Mouse (Mus musculus): ENCODE results near the gene Sqstm1. TPM values are rescaled to one million over a fixed set of nuclear protein-coding genes. Genes with fewer than 3 reads are reported as not detected.

Gene Sqstm1
- total and polyA plus RNA-seq, 3 experiments = 202 to 579 (median 456) TPM

- TF ChIP-seq IRF4 (IDR thresholded peaks at IDR 0.05; ENCODE audit: low read depth, low read length) (0 out of 2 replicates have a peak, but pooled peaks have one; percentile 28), HCFC1 (IDR thresholded peaks at IDR 0.05; ENCODE audit: low read depth, low read length) (no peak), JUND (conservative IDR thresholded peaks at IDR 0.05; ENCODE audit: low read depth, low read length) (no peak), POLR2AphosphoS2 (IDR thresholded peaks at IDR 0.05; ENCODE audit: low read depth, low read length) (no peak), SMC3 (IDR thresholded peaks at IDR 0.05; ENCODE audit: low read depth, low read length) (peak; percentile 38), ETS1 (conservative IDR thresholded peaks at IDR 0.05; ENCODE audit: low read depth, low read length) (no peak), BHLHE40 (IDR thresholded peaks at IDR 0.05; ENCODE audit: low read depth, low read length) (no peak), NELFE (IDR thresholded peaks at IDR 0.05; ENCODE audit: low read depth, low read length) (no peak), ZC3H11A (IDR thresholded peaks at IDR 0.05; ENCODE audit: low read depth, low read length) (no peak), CHD1 (IDR thresholded peaks at IDR 0.05; ENCODE audit: low read depth, low read length) (no peak), EP300 (IDR thresholded peaks at IDR 0.05; ENCODE audit: low read length) (no peak), GABPA (IDR thresholded peaks at IDR 0.05; ENCODE audit: insufficient replicate concordance, low read depth, low read length) (no peak), CTCF (conservative IDR thresholded peaks at IDR 0.05 in 1 of 2, IDR thresholded peaks at IDR 0.05 in 1 of 2; ENCODE audit: low read depth in 2 of 2, low read length in 2 of 2) (peak in 1 of 2 experiments; percentile 69; a peak in 2 of 4 replicates), MAFK (IDR thresholded peaks at IDR 0.05; ENCODE audit: insufficient replicate concordance, low read length) (no peak), MEF2A (IDR thresholded peaks at IDR 0.05; ENCODE audit: borderline replicate concordance, low read depth, low read length) (no peak), NRF1 (IDR thresholded peaks at IDR 0.05; ENCODE audit: low read depth, low read length) (peak; percentile 75), USF1 (IDR thresholded peaks at IDR 0.05; ENCODE audit: low read depth, low read length) (no peak), MXI1 (IDR thresholded peaks at IDR 0.05; ENCODE audit: low read depth, low read length) (no peak; the same call in 1 of the 2 replicates), POLR2A (IDR thresholded peaks at IDR 0.05; ENCODE audit: low read depth, low read length) (peak; percentile 65; the same call in 1 of the 2 replicates)
Measured at GRCm38 (mm10) chr11:50236540-50236936, 25.9 kb upstream of the Sqstm1 start (continued).

GRCm38 (mm10) chr11:50234606-50235005 is 24.0 kb upstream of the Sqstm1 start:
- H3K4me3 ChIP-seq (replicated peaks in 1 of 3; ENCODE audit: low read depth in 2 of 3, low read length in 2 of 3, poor library complexity in 1 of 3) = no peak overlapping the region
- in situ Hi-C loops (cut with MboI; ENCODE audit: low pct_ligation_motif_present, low pct_unique_long_range_greater_than_20kb, low sequenced_read_pairs) = no loop called here
- peaks cover 42 to 62% of the 10 kb centered on the region in 2 experiments for H3K36me3 ChIP-seq (replicated peaks in 1 of 2; ENCODE audit: control insufficient read depth in 1 of 2, insufficient read depth in 1 of 2, low read length in 1 of 2)

More at GRCm38 (mm10) chr11:50234606-50235005, 24.0 kb upstream of the Sqstm1 start:
- Histone ChIP-seq H3K27ac (ENCODE audit: insufficient read depth, low read depth) (no peak overlapping the region), H3K9ac (ENCODE audit: insufficient read depth, low read depth) (no peak overlapping the region), H3K27me3 (replicated peaks) (no peaks in the 10 kb centered on the region), H3K4me2 (ENCODE audit: insufficient read depth, low read depth, poor library complexity, severe bottlenecking) (no peak overlapping the region), H3K4me1 (ENCODE audit: control insufficient read depth in 1 of 2, insufficient read depth in 2 of 2) (peaks cover 17 to 48% of the 10 kb centered on the region in 2 experiments), H3K79me2 (replicated peaks; ENCODE audit: control insufficient read depth, extremely low read depth, insufficient read depth, poor library complexity, severe bottlenecking) (no peaks in the 10 kb centered on the region), H3K9me3 (replicated peaks; ENCODE audit: low read length) (no peaks in the 10 kb centered on the region)
- no peak for TF ChIP-seq PAX5 (IDR thresholded peaks at IDR 0.05; ENCODE audit: low read length)
- TF ChIP-seq POLR2A (IDR thresholded peaks at IDR 0.05; ENCODE audit: low read depth, low read length) = no peak
- TF ChIP-seq MEF2A (IDR thresholded peaks at IDR 0.05; ENCODE audit: borderline replicate concordance, low read depth, low read length) = no peak
- TF ChIP-seq MYC (IDR thresholded peaks at IDR 0.05; ENCODE audit: low read depth, low read length) = no peak
- TF ChIP-seq SIN3A (IDR thresholded peaks at IDR 0.05; ENCODE audit: low read length) = no peak
- TF ChIP-seq POLR2AphosphoS2 (IDR thresholded peaks at IDR 0.05; ENCODE audit: low read depth, low read length) = no peak
- no peak for TF ChIP-seq ELF1 (IDR thresholded peaks at IDR 0.05; ENCODE audit: low read depth, low read length)
- TF ChIP-seq USF2 (conservative IDR thresholded peaks at IDR 0.05; ENCODE audit: low read depth, low read length) = no peak
- no peak for TF ChIP-seq RCOR1 (conservative IDR thresholded peaks at IDR 0.05; ENCODE audit: low read depth, low read length)
- no peak for TF ChIP-seq ZMIZ1 (IDR thresholded peaks at IDR 0.05; ENCODE audit: low read depth, low read length)
- TF ChIP-seq TBP (conservative IDR thresholded peaks at IDR 0.05; ENCODE audit: low read depth, low read length) = no peak
- no peak for TF ChIP-seq CHD1 (IDR thresholded peaks at IDR 0.05; ENCODE audit: low read depth, low read length)
- no peak for TF ChIP-seq USF1 (IDR thresholded peaks at IDR 0.05; ENCODE audit: low read depth, low read length)
- TF ChIP-seq SMC3 (IDR thresholded peaks at IDR 0.05; ENCODE audit: low read depth, low read length) = no peak
- no peak for TF ChIP-seq ZKSCAN1 (IDR thresholded peaks at IDR 0.05; ENCODE audit: borderline replicate concordance, low read depth, low read length)
- no peak for TF ChIP-seq IRF4 (IDR thresholded peaks at IDR 0.05; ENCODE audit: low read depth, low read length)
- dilution Hi-C loops (cut with MboI; ENCODE audit: extremely low pct_ligation_motif_present, extremely low pct_unique_long_range_greater_than_20kb, low sequenced_read_pairs) = no loop called here
- DNase-seq (ENCODE audit: extremely low read depth) = no peak
